Mouse (Mus musculus) embryonic fibroblast, embryonic 13.5 days (primary cell): ENCODE data around the gene Naa40. TPM values are rescaled to one million over a fixed set of nuclear protein-coding genes. Genes with fewer than 3 reads are reported as not detected.
A peak's percentile ranks its signal among the peaks of the same experiment; 100 is the strongest.

Experiments
- H3K27ac ChIP-seq: 2 replicates; pipeline ENCODE4 v1.5.1; 2012; ENCODE audit warnings: low read length, control low read depth, inconsistent platforms; ENCODE audit not compliant: insufficient read depth
- H3K4me1 ChIP-seq: 2 replicates; pipeline ENCODE4 v1.6.1; 2011; ENCODE audit warnings: low read length; ENCODE audit not compliant: control insufficient read depth, insufficient read depth
- H3K4me3 ChIP-seq: 2 replicates; pipeline ENCODE4 v1.5.1; 2011; ENCODE audit warnings: mild to moderate bottlenecking, control low read depth, low read length; ENCODE audit not compliant: insufficient read depth
- CTCF ChIP-seq: IDR thresholded peaks from 2 replicates; pipeline ENCODE4 v1.5.1; 2011; ENCODE audit warnings: mild to moderate bottlenecking, control low read depth, low read length, moderate library complexity, borderline replicate concordance; ENCODE audit not compliant: insufficient read depth
- POLR2A ChIP-seq: IDR thresholded peaks from 2 replicates; pipeline ENCODE4 v1.6.1; 2011; ENCODE audit warnings: low read depth, mild to moderate bottlenecking, control low read depth, low read length, moderate library complexity
- polyA plus RNA-seq: library from polyadenylated mRNA; stranded (reverse); fragments of >200 nt; gene quantifications from 2 replicates; pipeline ENCODE4 v1.2.4, GENCODE M21; 2011; ENCODE audit warnings: low read depth; ENCODE audit not compliant: missing spikeins, insufficient read length

The Naa40 gene
- polyA plus RNA-seq, 1 experiment: 24.8 TPM

- Histone ChIP-seq H3K27ac (peak overlapping the region; percentile 97), H3K4me3 (peak overlapping the region; percentile 91), H3K4me1 (peaks cover 11% of the 10 kb centered on the region; the same call in 1 of the 2 replicates)
- TF ChIP-seq POLR2A: no peak
- TF ChIP-seq CTCF: no peak
Observed at GRCm38 (mm10) chr19:7204898-7205297, 36.1 kb downstream of the Naa40 start.

DNA sequence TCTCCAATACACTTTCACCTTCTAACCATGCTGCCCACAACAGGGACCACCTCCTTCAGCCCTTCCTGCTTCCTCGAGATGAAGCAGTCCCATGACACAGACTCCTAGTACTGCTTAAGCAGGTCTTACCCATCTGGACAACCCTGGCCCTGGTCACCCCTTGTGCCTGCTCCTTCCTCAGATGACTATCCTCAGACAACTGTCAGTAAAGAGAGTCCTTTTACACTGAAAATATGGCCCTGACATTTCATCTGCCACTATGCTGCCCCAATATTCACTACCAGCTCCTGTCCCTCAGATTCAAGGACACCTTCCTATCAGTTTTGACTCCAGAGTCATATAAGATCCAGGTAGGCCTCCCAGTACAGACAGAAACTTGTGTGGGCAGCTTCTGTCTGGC, 40.6 kb downstream of the Naa40 start:
- TF ChIP-seq CTCF (no peak), POLR2A (no peak)
- Histone ChIP-seq H3K4me1 (peaks cover 9% of the 10 kb centered on the region; the same call in 1 of the 2 replicates), H3K27ac (no peak overlapping the region), H3K4me3 (no peak overlapping the region)

- Histone ChIP-seq H3K27ac (no peak overlapping the region), H3K4me3 (no peak overlapping the region), H3K4me1 (peaks cover 6% of the 10 kb centered on the region; the same call in 1 of the 2 replicates)
- no peak for TF ChIP-seq CTCF
- TF ChIP-seq POLR2A: no peak
Observed at GRCm38 (mm10) chr19:7199089-7199488, 41.9 kb downstream of the Naa40 start.

GRCm38 (mm10) chr19:7197445-7197844, 43.5 kb downstream of the Naa40 start:
- 0 out of 2 replicates have a peak, but pooled peaks cover 4% of the 10 kb centered on the region for H3K4me1 ChIP-seq
- TF ChIP-seq POLR2A (no peak), CTCF (no peak)
- no peak overlapping the region for H3K4me3 ChIP-seq
- H3K27ac ChIP-seq: no peak overlapping the region

DNA sequence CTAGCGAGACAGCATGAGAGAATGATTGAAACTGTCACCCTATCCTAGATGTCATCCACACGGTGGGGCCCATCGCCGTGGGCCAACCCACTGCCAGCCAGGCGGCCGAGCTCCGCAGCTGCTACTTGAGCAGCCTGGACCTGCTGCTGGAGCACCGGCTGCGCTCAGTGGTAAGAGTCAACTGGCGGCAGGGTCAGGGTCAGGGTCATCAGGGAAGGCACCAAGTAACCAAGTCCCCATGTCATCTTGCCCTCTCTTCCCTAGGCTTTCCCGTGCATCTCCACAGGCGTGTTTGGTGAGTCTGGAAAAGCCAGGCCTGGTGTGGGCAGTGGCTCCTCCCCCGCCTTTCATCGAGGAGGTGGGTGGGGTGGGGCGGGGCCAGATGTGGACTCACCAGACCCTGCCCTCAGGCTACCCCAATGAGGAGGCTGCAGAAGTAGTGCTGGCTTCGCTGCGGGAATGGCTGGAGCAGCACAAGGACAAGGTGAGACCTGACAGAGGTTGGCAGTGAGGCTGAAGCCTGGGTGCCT, 44.2 kb downstream of the Naa40 start:
- no peak overlapping the region for H3K4me3 ChIP-seq
- no peak overlapping the region for H3K27ac ChIP-seq
- 0 out of 2 replicates have a peak, but pooled peaks cover 4% of the 10 kb centered on the region for H3K4me1 ChIP-seq
- no peak for TF ChIP-seq POLR2A
- no peak for TF ChIP-seq CTCF

DNA sequence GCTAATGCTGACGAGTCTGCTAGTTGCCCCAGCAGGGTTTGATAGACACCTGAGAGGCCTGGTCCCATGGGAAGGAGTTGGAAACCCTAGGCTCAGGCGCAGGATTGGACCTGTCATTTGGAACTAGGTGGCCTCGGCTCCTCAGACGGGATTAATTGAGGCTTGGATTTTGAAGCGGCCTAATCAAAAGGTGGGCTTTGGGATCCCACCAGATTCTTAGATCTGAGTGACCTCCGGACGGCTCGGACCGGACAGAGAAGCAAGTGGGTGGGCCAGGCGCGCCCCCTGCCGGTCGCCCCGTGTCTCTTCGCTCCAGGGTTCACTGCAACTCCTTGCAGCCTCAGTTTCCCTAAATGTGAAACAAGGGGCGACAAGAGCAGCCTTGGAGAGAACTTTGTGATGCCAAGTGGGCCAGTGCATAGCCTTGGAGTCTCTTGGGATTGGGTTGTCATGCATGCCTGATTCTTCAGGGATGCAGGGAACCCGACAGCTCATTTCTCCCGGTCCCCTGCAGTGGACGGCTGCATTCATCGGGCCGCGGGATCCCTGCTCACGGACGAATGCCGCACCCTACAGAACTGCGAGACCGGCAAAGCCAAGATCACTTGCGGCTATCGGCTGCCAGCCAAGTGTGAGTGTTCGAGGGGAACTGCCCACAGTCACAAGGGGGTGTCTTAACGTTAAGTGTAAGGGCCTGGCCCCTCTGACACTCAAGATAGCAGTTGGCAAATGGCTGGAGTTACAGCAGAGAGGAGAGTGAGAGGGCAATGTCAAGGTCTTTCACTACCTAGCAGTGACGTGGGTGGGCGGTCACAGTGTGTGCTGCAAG, 44.9 kb downstream of the Naa40 start:
- no peak overlapping the region for H3K27ac ChIP-seq
- 0 out of 2 replicates have a peak, but pooled peaks cover 4% of the 10 kb centered on the region for H3K4me1 ChIP-seq
- TF ChIP-seq CTCF (peak; percentile 73), POLR2A (peak; percentile 13; the same call in 1 of the 2 replicates)
- no peak overlapping the region for H3K4me3 ChIP-seq

GRCm38 (mm10) chr19:7192561-7192967, 48.4 kb downstream of the Naa40 start:
- H3K27ac ChIP-seq: no peak overlapping the region
- no peak overlapping the region for H3K4me3 ChIP-seq
- TF ChIP-seq CTCF (no peak), POLR2A (no peak)
- H3K4me1 ChIP-seq: 0 out of 2 replicates have a peak, but pooled peaks cover 4% of the 10 kb centered on the region

GRCm38 (mm10) chr19:7191639-7192038, 49.3 kb downstream of the Naa40 start:
- no peaks in the 10 kb centered on the region for H3K4me1 ChIP-seq
- no peak for TF ChIP-seq POLR2A
- TF ChIP-seq CTCF: no peak

DNA sequence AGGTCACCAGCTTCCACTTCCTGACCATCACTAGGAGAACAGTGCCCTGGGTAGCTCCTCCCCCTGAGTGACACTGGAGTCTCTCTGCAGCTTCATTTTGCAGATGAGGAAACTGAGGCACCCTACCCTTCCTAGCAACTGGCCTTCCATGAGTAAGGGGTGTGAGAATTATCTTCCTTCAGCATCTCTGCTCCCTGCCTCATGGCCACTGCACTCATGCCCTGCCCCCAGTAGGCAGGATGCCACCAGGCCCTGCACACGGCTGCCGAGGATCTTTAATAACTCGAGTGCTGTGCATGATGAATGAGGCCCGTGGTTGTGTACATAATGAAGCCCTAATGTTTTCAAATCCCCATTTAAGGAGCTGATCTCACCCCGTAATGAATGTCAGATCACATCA, 50.0 kb downstream of the Naa40 start:
- no peak overlapping the region for H3K4me3 ChIP-seq
- no peak overlapping the region for H3K27ac ChIP-seq
- TF ChIP-seq POLR2A (no peak), CTCF (no peak)
- no peaks in the 10 kb centered on the region for H3K4me1 ChIP-seq

More at GRCm38 (mm10) chr19:7191639-7192038, 49.3 kb downstream of the Naa40 start:
- Histone ChIP-seq H3K27ac (no peak overlapping the region), H3K4me3 (no peak overlapping the region)

GRCm38 (mm10) chr19:7189026-7189425, 52.0 kb downstream of the Naa40 start:
- Histone ChIP-seq H3K4me1 (no peaks in the 10 kb centered on the region), H3K4me3 (no peak overlapping the region), H3K27ac (no peak overlapping the region)
- TF ChIP-seq POLR2A (no peak), CTCF (no peak)
